Mouse (Mus musculus) forebrain, embryonic 12.5 days (tissue): ENCODE measurements around the gene Fkbp4. TPM values are rescaled to one million over a fixed set of nuclear protein-coding genes. Genes with fewer than 3 reads are reported as not detected.

Experiments
- ATAC-seq: fragments of 200-750 bp; cut with Nextera tagmentation; 2 replicates; pipeline ENCODE4 v1.8.0; 2017; ENCODE audit warnings: moderate TSS enrichment; ENCODE audit not compliant: low FRiP score
- H3K27ac ChIP-seq: fragments of 300-500 bp; sonication (generic); 2 replicates; pipeline ENCODE4 v1.5.1; 2016; ENCODE audit warnings: mild to moderate bottlenecking
- H3K27me3 ChIP-seq: fragments of 300-500 bp; sonication (generic); 2 replicates; pipeline ENCODE4 v1.6.1; 2016; ENCODE audit warnings: mild to moderate bottlenecking
- H3K36me3 ChIP-seq: fragments of 300-500 bp; sonication (generic); replicated peaks from 2 replicates; pipeline ENCODE4 v1.6.1; 2016; ENCODE audit warnings: mild to moderate bottlenecking
- H3K4me1 ChIP-seq: fragments of 300-500 bp; sonication (generic); 2 replicates; pipeline ENCODE4 v1.6.1; 2016
- H3K4me2 ChIP-seq: fragments of 300-500 bp; sonication (generic); 2 replicates; pipeline ENCODE4 v1.6.1; 2016; ENCODE audit warnings: mild to moderate bottlenecking, moderate library complexity
- H3K4me3 ChIP-seq: fragments of 300-500 bp; sonication (generic); replicated peaks from 2 replicates; pipeline ENCODE4 v1.5.1; 2016; ENCODE audit warnings: mild to moderate bottlenecking
- H3K9ac ChIP-seq: fragments of 300-500 bp; sonication (generic); 2 replicates; pipeline ENCODE4 v1.6.1; 2016; ENCODE audit warnings: mild to moderate bottlenecking
- H3K9me3 ChIP-seq: fragments of 300-500 bp; sonication (generic); 2 replicates; pipeline ENCODE4 v1.6.1; 2016
- WGBS: fragments of 180-500 bp; shearing (Covaris S2); methylation state at CpG from one replicate; pipeline ENCODE4 v1.1.7; 2016; 5-methylcytosine and 5-hydroxymethylcytosine counted together
- polyA plus RNA-seq: library from polyadenylated mRNA; unstranded; fragments of >200 nt; fragmentation: Nextera tagmentation; extraction: Ambion mirVana; gene quantifications from 2 replicates; pipeline ENCODE4 v1.2.1, GENCODE M21; 2016

Gene Fkbp4
- polyA plus RNA-seq, 1 experiment from 2014 or later: 525 TPM

DNA sequence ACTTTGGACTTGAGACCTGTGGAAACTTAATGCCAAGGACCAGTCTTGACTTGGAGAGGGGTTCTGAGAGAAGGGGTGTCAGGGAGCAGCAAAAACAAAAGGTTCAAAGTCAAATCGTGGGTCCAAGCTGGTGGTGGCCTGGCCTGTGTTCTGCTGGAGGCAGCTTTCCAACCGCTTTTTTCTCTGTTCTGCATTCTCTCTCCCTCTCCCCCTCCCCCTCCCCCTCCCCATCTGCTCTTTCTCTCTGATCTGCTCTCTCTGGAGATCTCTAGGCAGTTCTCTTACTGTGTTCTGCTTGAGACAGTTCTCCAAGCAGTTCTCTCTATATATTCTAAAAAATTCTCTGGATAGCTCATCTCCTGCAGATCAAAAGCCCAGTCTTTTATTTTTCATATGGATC lies 21.8 kb upstream of the Fkbp4 start:
- Histone ChIP-seq H3K4me2 (no peak overlapping the region), H3K4me1 (no peaks in the 10 kb centered on the region), H3K27me3 (no peaks in the 10 kb centered on the region), H3K4me3 (no peak overlapping the region), H3K36me3 (no peaks in the 10 kb centered on the region), H3K27ac (no peak overlapping the region), H3K9me3 (no peaks in the 10 kb centered on the region), H3K9ac (no peak overlapping the region)
- 39% methylated on average over 2 of the region's 2 CpGs for WGBS
- ATAC-seq: no peak

DNA sequence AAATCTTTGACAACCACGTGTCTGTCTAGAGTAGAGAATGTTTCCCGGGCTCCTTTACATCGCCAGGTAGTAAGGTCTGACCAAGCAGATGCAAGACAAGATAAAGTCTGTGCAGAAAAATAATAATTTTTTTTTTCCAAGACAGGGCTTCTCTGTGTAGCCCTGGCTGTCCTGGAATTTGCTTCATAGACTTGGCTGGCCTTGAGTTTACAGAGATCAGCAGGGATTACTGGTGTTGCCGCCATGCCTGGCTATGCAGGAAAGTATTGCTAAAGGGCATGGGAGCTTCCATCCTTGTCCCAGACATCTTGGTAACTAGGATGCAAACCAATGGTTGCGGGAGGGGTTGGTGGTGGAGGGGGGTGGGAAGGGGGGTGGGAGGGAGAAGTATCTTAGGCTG lies 18.7 kb upstream of the Fkbp4 start:
- WGBS: 86% methylated on average over 5 of the region's 5 CpGs
- Histone ChIP-seq H3K4me2 (no peak overlapping the region), H3K4me3 (no peak overlapping the region), H3K36me3 (no peaks in the 10 kb centered on the region), H3K9me3 (no peaks in the 10 kb centered on the region), H3K27ac (no peak overlapping the region), H3K27me3 (no peaks in the 10 kb centered on the region), H3K4me1 (no peaks in the 10 kb centered on the region), H3K9ac (no peak overlapping the region)
- no peak for ATAC-seq

DNA sequence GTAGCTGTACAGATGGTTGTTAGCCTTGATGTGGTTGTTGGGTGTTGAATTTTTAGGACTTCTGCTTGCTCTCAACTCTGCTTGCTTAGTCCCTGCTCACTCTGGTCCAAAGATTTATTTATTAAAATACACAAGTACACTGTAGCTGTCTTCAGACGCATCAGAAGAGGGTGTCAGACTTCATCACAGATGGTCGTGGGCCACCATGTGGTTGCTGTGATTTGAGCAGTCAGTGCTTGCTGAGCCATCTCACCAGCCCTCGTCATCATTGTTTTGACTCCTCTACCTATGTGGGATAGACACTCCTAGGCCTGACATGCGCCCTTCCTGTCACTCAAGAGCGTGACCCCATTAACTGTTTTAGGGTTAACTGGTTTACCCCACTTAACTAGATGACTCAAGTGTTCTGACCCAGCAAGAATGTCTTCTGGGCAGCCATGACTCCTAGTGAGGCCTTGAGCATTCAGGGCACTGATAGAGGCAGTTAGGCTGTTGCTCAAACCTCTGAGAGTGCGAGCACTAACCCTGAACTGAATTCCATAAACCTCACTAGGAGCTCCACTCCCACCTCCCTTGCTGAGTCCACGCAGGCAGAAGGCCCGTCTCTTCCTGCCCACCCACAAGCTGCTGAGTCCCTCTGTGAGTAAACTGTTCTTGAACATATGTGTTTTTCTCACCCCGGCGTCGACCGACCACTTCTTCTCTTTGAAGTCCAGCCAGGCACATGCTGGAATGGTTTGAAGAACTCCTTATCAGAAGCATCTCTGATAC lies 17.5 kb upstream of the Fkbp4 start:
- no peaks in the 10 kb centered on the region for H3K4me1 ChIP-seq
- no peak overlapping the region for H3K9ac ChIP-seq
- H3K27ac ChIP-seq: no peak overlapping the region
- no peak overlapping the region for H3K4me3 ChIP-seq
- H3K9me3 ChIP-seq: no peaks in the 10 kb centered on the region
- no peaks in the 10 kb centered on the region for H3K36me3 ChIP-seq
- H3K4me2 ChIP-seq: no peak overlapping the region
- H3K27me3 ChIP-seq: no peaks in the 10 kb centered on the region
- WGBS: 87% methylated on average over 12 of the region's 12 CpGs
- no peak for ATAC-seq

DNA sequence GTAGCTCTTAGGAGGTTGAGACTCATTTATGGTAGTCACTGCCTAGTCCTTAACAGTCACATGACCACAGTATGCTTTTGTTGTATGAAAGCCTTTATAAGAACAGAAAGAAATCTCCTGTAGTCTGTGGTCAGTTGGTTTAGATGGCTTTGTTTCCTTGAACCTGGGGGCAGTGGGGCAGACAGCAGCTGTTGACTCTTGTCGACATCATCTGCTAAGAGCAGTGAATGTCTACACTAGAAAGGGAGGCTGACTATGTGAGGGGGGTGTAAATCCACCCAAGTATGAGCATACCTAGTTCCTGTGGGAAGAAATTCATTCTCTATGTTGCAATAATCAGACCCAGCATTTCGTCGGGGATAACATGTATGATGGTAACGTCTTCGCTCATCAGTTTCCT lies 8.6 kb upstream of the Fkbp4 start:
- no peak overlapping the region for H3K4me3 ChIP-seq
- no peaks in the 10 kb centered on the region for H3K36me3 ChIP-seq
- H3K4me2 ChIP-seq: no peak overlapping the region
- no peak overlapping the region for H3K27ac ChIP-seq
- WGBS: 95% methylated on average over 5 of the region's 5 CpGs
- H3K9me3 ChIP-seq: no peaks in the 10 kb centered on the region
- H3K27me3 ChIP-seq: no peaks in the 10 kb centered on the region
- peaks cover 8% of the 10 kb centered on the region; the same call in 1 of the 2 replicates for H3K4me1 ChIP-seq
- no peak for ATAC-seq
- H3K9ac ChIP-seq: no peak overlapping the region

DNA sequence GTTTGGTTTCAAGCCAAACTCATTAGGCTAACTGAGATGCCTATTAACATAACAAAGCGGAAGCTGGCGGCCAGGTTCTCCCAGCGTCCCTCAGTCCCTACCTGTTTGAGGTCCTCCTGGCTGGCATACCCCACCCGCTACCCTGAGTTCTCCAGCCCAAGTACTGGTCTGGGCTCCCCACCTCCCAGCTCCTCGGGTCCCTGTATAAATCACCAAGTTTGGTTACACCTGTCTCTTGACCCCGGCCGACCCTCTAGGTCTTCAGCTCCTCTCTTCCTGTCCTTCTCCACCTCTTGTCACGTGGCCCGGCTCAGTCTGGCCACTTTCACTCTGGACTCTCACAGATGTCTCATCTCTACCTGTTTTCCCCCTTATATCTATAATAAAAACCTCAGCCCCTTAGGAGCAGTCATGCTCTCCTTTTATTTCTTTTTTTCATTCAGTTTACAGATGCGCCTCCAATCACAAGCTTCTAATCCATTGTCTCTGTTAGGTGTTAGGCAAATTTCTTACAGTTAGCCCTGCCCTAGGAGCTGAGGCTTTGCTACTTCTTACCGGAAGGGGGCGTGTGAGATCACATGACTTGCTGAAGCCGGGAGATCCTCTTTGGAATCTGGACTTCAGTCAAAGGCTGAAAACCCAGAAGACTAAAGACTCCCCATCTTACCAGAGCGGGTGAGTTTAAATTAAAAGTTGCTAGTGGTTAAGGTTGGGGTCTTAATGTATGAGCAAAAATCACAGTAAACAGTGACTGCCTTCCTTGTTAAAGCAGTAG lies 7.5 kb upstream of the Fkbp4 start:
- Histone ChIP-seq H3K4me3 (0 out of 2 replicates have a peak overlapping the region, but pooled peaks have one; percentile 5), H3K4me2 (peak overlapping the region; percentile 30; the same call in 1 of the 2 replicates), H3K9ac (no peak overlapping the region), H3K27ac (no peak overlapping the region), H3K4me1 (peaks cover 8% of the 10 kb centered on the region; the same call in 1 of the 2 replicates), H3K9me3 (no peaks in the 10 kb centered on the region), H3K36me3 (no peaks in the 10 kb centered on the region), H3K27me3 (no peaks in the 10 kb centered on the region)
- 11% methylated on average over 14 of the region's 14 CpGs for WGBS
- ATAC-seq: peak; percentile 81

DNA sequence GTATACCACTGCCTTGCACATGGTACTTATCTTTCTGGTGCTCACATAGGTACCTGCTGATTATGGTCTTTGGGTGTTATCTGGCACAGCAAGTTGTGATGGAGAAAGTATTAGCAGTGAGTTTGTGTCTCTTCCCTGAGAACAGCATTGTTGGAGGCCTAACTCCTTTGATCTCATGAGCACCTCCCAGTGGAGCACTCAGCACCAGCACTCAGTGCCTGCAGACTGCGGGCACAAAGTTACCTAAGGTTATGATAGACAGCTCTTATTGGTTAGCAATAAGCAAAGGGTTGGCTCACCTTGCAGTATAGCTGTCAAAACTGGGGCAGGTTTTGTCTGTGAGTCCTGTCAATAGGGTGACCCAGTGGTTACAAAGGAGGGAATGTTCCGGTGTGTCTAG lies 1.8 kb upstream of the Fkbp4 start:
- WGBS: 95% methylated on average over 2 of the region's 2 CpGs
- peaks cover 14% of the 10 kb centered on the region for H3K36me3 ChIP-seq
- no peak overlapping the region for H3K9ac ChIP-seq
- no peak overlapping the region for H3K27ac ChIP-seq
- no peak for ATAC-seq
- no peaks in the 10 kb centered on the region for H3K9me3 ChIP-seq
- H3K4me3 ChIP-seq: no peak overlapping the region
- H3K4me1 ChIP-seq: peaks cover 17% of the 10 kb centered on the region
- H3K4me2 ChIP-seq: no peak overlapping the region
- H3K27me3 ChIP-seq: no peaks in the 10 kb centered on the region

DNA sequence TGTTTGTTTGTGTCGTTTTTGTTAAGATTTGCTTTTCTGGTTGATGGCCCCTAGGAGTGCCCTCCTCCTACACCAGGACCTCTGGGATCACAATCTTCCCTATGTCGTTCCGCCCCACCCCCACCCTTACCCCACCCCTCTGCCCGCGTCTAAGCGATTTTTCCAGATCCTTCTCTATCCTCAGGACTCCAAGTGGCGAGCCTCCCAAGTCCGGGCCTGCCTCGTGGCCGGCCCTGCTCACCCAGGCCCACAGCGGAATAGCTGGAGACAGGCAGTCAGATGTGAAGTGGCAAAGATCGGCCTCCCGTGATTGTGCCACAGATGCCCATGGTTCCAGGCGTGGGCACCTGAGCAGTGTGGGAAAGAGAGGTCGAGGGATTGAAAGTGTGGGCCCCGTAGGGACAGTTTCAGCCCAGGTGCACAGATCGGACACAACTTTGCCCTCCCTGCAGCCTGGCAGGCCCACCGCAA lies 429 bp upstream of the Fkbp4 start:
- peak overlapping the region; percentile 74 for H3K4me2 ChIP-seq
- no peaks in the 10 kb centered on the region for H3K27me3 ChIP-seq
- peaks cover 27% of the 10 kb centered on the region for H3K36me3 ChIP-seq
- H3K27ac ChIP-seq: 0 out of 2 replicates have a peak overlapping the region, but pooled peaks have one; percentile 36
- 29% methylated on average over 18 of the region's 18 CpGs for WGBS
- peak; percentile 43; the same call in 1 of the 2 replicates for ATAC-seq
- H3K9me3 ChIP-seq: no peaks in the 10 kb centered on the region
- H3K4me3 ChIP-seq: peak overlapping the region; percentile 97
- peaks cover 17% of the 10 kb centered on the region for H3K4me1 ChIP-seq
- H3K9ac ChIP-seq: peak overlapping the region; percentile 49; the same call in 1 of the 2 replicates

DNA sequence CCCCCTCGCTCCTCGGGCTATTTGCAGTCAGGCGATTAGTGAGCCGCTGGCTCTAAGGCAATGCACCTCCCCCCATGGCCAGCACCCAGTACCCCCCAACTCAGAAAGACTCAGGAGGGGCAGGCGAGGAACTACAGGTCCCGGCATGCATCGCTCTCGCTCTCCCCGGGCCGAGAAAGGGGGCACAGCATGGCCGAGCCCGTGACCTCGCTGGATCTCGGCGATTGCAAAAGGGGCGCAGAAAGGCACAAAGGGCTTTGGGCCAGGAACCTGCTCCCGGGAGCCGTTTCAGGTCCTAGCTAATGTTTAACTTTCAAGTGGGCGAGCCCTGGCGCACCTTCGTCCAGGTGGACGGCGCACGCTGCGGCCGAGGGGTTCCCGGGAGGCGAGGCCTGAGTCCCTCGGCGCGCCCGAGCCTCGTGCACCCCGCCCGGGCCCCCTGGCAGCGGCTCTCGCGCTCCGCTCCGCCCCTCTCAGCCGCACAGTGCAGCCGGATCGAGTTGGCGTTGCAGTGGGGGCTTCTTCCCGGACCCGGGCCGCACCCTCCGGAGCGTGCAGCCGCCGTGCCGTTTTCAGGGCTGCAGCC lies 653 bp downstream of the Fkbp4 start:
- H3K27me3 ChIP-seq: no peaks in the 10 kb centered on the region
- under 1% methylated on average over 42 of the region's 52 CpGs for WGBS
- H3K27ac ChIP-seq: peak overlapping the region; percentile 94
- no peaks in the 10 kb centered on the region for H3K9me3 ChIP-seq
- H3K36me3 ChIP-seq: peaks cover 38% of the 10 kb centered on the region
- H3K4me2 ChIP-seq: peak overlapping the region; percentile 74
- peak overlapping the region; percentile 98 for H3K9ac ChIP-seq
- H3K4me3 ChIP-seq: peak overlapping the region; percentile 97
- ATAC-seq: peak; percentile 73
- H3K4me1 ChIP-seq: peaks cover 17% of the 10 kb centered on the region

DNA sequence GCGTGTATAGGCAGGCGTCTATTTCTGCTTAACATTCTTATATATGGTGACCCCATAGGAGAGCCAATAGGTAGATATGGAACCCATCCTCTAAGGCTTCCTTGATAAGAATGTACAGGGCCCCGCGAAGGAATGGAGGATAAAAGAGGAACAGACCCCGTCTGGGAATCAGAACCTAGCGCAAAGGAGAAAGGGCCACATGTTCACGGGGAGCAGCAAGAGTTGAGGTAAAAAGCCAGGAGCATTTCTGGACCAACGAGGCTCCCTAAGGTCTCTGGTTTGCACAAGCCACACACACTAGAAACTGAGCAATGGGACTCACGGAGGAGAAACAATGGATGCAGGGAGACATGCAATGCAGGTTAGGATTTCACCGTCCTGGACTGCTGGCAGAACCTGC lies 1.2 kb downstream of the Fkbp4 start:
- WGBS: 4% methylated on average over 10 of the region's 10 CpGs
- Histone ChIP-seq H3K27me3 (no peaks in the 10 kb centered on the region), H3K4me2 (peak overlapping the region; percentile 74), H3K4me3 (peak overlapping the region; percentile 97), H3K9ac (peak overlapping the region; percentile 98), H3K36me3 (peaks cover 43% of the 10 kb centered on the region), H3K27ac (peak overlapping the region; percentile 94), H3K9me3 (no peaks in the 10 kb centered on the region), H3K4me1 (peaks cover 17% of the 10 kb centered on the region)
- no peak for ATAC-seq

DNA sequence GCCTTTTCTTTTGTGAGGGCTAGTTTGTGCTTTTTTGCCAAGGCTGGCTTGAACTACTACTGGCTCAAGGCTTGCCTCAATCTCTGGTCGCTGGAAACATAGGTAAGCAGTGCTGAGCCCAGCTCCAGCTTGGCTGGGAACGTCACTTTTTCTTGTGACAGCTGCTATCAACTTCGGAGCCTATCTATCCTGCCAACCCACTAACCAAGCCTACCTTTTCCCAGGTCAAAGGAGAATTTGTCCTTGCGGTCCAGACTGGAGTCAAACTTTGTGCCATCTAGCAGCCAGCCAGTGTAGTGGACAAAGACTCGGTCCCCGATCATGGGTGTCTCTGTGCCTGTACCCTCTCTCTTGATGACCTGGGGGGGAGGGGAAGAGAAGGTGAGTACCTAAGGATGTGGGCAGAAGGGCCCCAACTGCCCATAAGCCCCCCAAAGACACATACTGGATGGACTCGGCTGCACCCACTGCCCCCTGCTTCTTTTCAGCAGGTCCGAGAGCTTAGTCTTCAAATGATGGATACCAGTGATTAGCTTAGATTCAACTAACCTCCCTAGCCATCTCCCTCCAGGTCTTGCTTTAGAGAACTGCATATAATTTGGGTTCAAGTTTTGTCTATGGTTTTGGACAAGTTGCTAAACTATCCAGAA lies 2.0 kb downstream of the Fkbp4 start:
- Histone ChIP-seq H3K9me3 (no peaks in the 10 kb centered on the region), H3K4me1 (peaks cover 17% of the 10 kb centered on the region), H3K27ac (no peak overlapping the region; the same call in 1 of the 2 replicates), H3K27me3 (no peaks in the 10 kb centered on the region), H3K36me3 (peaks cover 51% of the 10 kb centered on the region), H3K4me3 (peak overlapping the region; percentile 97), H3K9ac (peak overlapping the region; percentile 98), H3K4me2 (peak overlapping the region; percentile 74)
- ATAC-seq: no peak
- 85% methylated on average over 8 of the region's 8 CpGs for WGBS

DNA sequence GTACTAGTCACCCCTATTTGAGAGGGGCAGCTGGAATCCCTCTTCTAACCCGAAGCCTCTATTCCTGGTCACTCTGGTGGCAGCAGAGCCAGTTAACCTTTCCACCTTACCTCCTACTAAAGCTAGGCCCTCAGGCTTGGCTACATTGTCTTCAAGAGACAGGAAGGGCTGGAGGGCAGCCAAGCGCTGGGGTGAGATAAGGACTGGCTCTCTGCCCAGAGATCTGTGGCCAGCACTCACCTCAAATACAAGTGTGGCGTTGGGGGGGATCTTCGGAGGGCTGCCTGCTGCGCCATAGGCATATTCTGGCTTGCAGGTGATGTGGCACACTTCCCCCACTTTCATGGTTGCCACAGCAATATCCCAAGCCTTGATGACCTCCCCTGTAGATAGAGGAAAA lies 3.0 kb downstream of the Fkbp4 start:
- Histone ChIP-seq H3K9ac (no peak overlapping the region), H3K4me3 (no peak overlapping the region), H3K9me3 (no peaks in the 10 kb centered on the region), H3K27me3 (no peaks in the 10 kb centered on the region), H3K27ac (no peak overlapping the region), H3K4me2 (no peak overlapping the region), H3K36me3 (peaks cover 60% of the 10 kb centered on the region), H3K4me1 (peaks cover 17% of the 10 kb centered on the region)
- 93% methylated on average over 5 of the region's 5 CpGs for WGBS
- ATAC-seq: no peak

DNA sequence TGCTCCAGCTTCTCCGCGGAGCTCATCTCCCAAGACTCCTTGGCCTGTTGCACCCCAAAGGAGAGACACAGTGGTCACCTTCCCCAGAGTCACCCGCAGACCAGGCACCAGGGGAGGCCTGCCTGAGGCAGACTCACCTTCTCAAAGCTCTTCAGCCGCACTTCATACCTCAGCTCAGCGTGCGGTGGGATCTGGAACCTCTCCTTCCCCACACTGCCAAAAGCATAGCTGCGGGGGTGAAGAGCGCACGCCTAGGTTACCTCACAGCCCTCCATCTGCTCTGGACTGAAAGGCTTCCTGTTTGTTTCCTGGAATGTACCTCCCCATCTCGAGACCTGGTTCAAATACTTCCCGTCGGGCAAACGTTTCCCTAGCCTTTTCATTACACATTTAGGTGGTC lies 4.9 kb downstream of the Fkbp4 start:
- Histone ChIP-seq H3K36me3 (peaks cover 77% of the 10 kb centered on the region), H3K27me3 (no peaks in the 10 kb centered on the region), H3K27ac (no peak overlapping the region), H3K9me3 (no peaks in the 10 kb centered on the region), H3K4me1 (peaks cover 13% of the 10 kb centered on the region), H3K9ac (no peak overlapping the region), H3K4me3 (no peak overlapping the region), H3K4me2 (no peak overlapping the region)
- ATAC-seq: no peak
- 94% methylated on average over 13 of the region's 13 CpGs for WGBS
